Mouse (Mus musculus) splenic B cell, adult 2 months (primary cell): ENCODE data around the gene Hcn3.
"Not testable (repeated sequence)": the region's sequence is repeated elsewhere in the genome, so short reads cannot be mapped to it uniquely, and the experiment has no call there.

ENCODE experiments used
- DNase-seq: peaks from one replicate; pipeline ENCODE4 v3.0.0-alpha.2; 2011; ENCODE audit warnings: low read depth, low spot score
- H3K27me3 ChIP-seq: 2 replicates; pipeline ENCODE4 v1.6.1; 2012; ENCODE audit warnings: mild to moderate bottlenecking, low read length, moderate library complexity, mixed read lengths; ENCODE audit not compliant: control insufficient read depth, poor library complexity, insufficient read depth, severe bottlenecking
- H3K36me3 ChIP-seq: 2 replicates; pipeline ENCODE4 v1.6.1; 2012; ENCODE audit warnings: mild to moderate bottlenecking, low read length, moderate library complexity, mixed read lengths; ENCODE audit not compliant: control insufficient read depth, poor library complexity, insufficient read depth, severe bottlenecking

Gene Hcn3

GRCm38 (mm10) chr3:89165268-89165870, 5.4 kb upstream of the Hcn3 start:
- DNase-seq: no peak
- Histone ChIP-seq H3K36me3 (peaks cover 14% of the 10 kb centered on the region), H3K27me3 (no peaks in the 10 kb centered on the region)

- peak; percentile 93 for DNase-seq
- Histone ChIP-seq H3K36me3 (peaks cover 9% of the 10 kb centered on the region), H3K27me3 (no peaks in the 10 kb centered on the region)
These were observed 4.7 kb upstream of the Hcn3 start, which contains the start of gene Clk2 for GRCm38 (mm10) chr3:89164506-89165267. Gene Clk2 (plus strand): TSS chr3:89164795.

GRCm38 (mm10) chr3:89163643-89164245, 3.7 kb upstream of the Hcn3 start:
- Histone ChIP-seq H3K36me3 (peaks cover 5% of the 10 kb centered on the region), H3K27me3 (no peaks in the 10 kb centered on the region)
- DNase-seq: peak; percentile 18

- no peak for DNase-seq
- Histone ChIP-seq H3K27me3 (no peaks in the 10 kb centered on the region), H3K36me3 (peaks cover 5% of the 10 kb centered on the region; the same call in 1 of the 2 replicates)
These were observed 3.1 kb upstream of the Hcn3 start for GRCm38 (mm10) chr3:89163123-89163522.

GRCm38 (mm10) chr3:89161786-89162185, 1.8 kb upstream of the Hcn3 start:
- H3K36me3 ChIP-seq: no peaks in the 10 kb centered on the region
- H3K27me3 ChIP-seq: no peaks in the 10 kb centered on the region
- DNase-seq: no peak

- DNase-seq, H3K36me3 ChIP-seq, H3K27me3 ChIP-seq: not testable (repeated sequence)
These were observed 1.2 kb upstream of the Hcn3 start for GRCm38 (mm10) chr3:89161207-89161606.

- no peaks in the 10 kb centered on the region for H3K27me3 ChIP-seq
- DNase-seq: peak; percentile 37
- H3K36me3 ChIP-seq: no peaks in the 10 kb centered on the region
These were observed 785 bp downstream of the Hcn3 start for GRCm38 (mm10) chr3:89159211-89159610.

GRCm38 (mm10) chr3:89158651-89159050, 1.3 kb downstream of the Hcn3 start:
- no peak for DNase-seq
- no peaks in the 10 kb centered on the region for H3K36me3 ChIP-seq
- H3K27me3 ChIP-seq: no peaks in the 10 kb centered on the region

- H3K36me3 ChIP-seq: no peaks in the 10 kb centered on the region
- DNase-seq: peak; percentile 55
- H3K27me3 ChIP-seq: no peaks in the 10 kb centered on the region
These were observed 3.0 kb downstream of the Hcn3 start for GRCm38 (mm10) chr3:89156951-89157350.

GRCm38 (mm10) chr3:89152084-89152835, 7.7 kb downstream of the Hcn3 start:
- Histone ChIP-seq H3K36me3 (no peaks in the 10 kb centered on the region), H3K27me3 (no peaks in the 10 kb centered on the region)
- no peak for DNase-seq

GRCm38 (mm10) chr3:89148567-89148966, 11.4 kb downstream of the Hcn3 start:
- Histone ChIP-seq H3K27me3 (no peaks in the 10 kb centered on the region), H3K36me3 (no peaks in the 10 kb centered on the region)
- no peak for DNase-seq

- DNase-seq: no peak
- H3K36me3 ChIP-seq: no peaks in the 10 kb centered on the region
- no peaks in the 10 kb centered on the region for H3K27me3 ChIP-seq
These were observed 12.1 kb downstream of the Hcn3 start for GRCm38 (mm10) chr3:89147979-89148311.

- no peak for DNase-seq
- Histone ChIP-seq H3K27me3 (no peaks in the 10 kb centered on the region), H3K36me3 (no peaks in the 10 kb centered on the region)
These were observed 12.7 kb downstream of the Hcn3 start for GRCm38 (mm10) chr3:89147101-89147978.

- no peaks in the 10 kb centered on the region for H3K27me3 ChIP-seq
- no peaks in the 10 kb centered on the region for H3K36me3 ChIP-seq
- no peak for DNase-seq
These were observed 14.4 kb downstream of the Hcn3 start for GRCm38 (mm10) chr3:89145566-89145965.
